Mouse (Mus musculus) limb, embryonic 15.5 days (tissue): ENCODE data around the gene Ear1. TPM values are rescaled to one million over a fixed set of nuclear protein-coding genes. Genes with fewer than 3 reads are reported as not detected.
"Not testable (repeated sequence)": the region's sequence is repeated elsewhere in the genome, so short reads cannot be mapped to it uniquely, and the experiment has no call there.

Source experiments
- ATAC-seq: fragments of 200-750 bp; cut with Nextera tagmentation; 2 replicates; pipeline ENCODE4 v1.8.0; 2017; ENCODE audit warnings: low read depth, moderate TSS enrichment; ENCODE audit not compliant: insufficient number of reproducible peaks, low FRiP score, low TSS enrichment
- H3K27ac ChIP-seq: fragments of 300-500 bp; sonication (generic); 2 replicates; pipeline ENCODE4 v1.5.1; 2015; ENCODE audit warnings: moderate library complexity, mild to moderate bottlenecking, inconsistent platforms
- H3K27me3 ChIP-seq: fragments of 300-500 bp; sonication (generic); 2 replicates; pipeline ENCODE4 v1.6.1; 2015; ENCODE audit warnings: inconsistent platforms
- H3K36me3 ChIP-seq: fragments of 300-500 bp; sonication (generic); 2 replicates; pipeline ENCODE4 v1.6.1; 2015; ENCODE audit warnings: inconsistent platforms
- H3K4me1 ChIP-seq: fragments of 300-500 bp; sonication (generic); 2 replicates; pipeline ENCODE4 v1.6.1; 2015; ENCODE audit warnings: inconsistent platforms
- H3K4me2 ChIP-seq: fragments of 300-500 bp; sonication (generic); 2 replicates; pipeline ENCODE4 v1.6.1; 2015; ENCODE audit warnings: mild to moderate bottlenecking, inconsistent platforms
- H3K4me3 ChIP-seq: fragments of 300-500 bp; sonication (generic); 2 replicates; pipeline ENCODE4 v1.5.1; 2015; ENCODE audit warnings: mild to moderate bottlenecking, inconsistent platforms
- H3K9ac ChIP-seq: fragments of 300-500 bp; sonication (generic); 2 replicates; pipeline ENCODE4 v1.6.1; 2015; ENCODE audit warnings: inconsistent platforms
- H3K9me3 ChIP-seq: fragments of 300-500 bp; sonication (generic); 2 replicates; pipeline ENCODE4 v1.6.1; 2016; ENCODE audit warnings: inconsistent platforms
- WGBS: fragments of 180-500 bp; shearing (Covaris S2); methylation state at CpG from one replicate; pipeline ENCODE4 v1.1.7; 2015; 5-methylcytosine and 5-hydroxymethylcytosine counted together
- polyA plus RNA-seq: library from polyadenylated mRNA; unstranded; fragments of >200 nt; fragmentation: Nextera tagmentation; extraction: Ambion mirVana; gene quantifications from 2 replicates; pipeline ENCODE4 v1.2.1, GENCODE M21; 2015

Ear1 gene
- polyA plus RNA-seq, 1 experiment from 2014 or later, result 0.70 TPM

GRCm38 (mm10) chr14:43859465-43859864 lies 15.9 kb downstream of the Ear1 start:
- H3K9ac ChIP-seq, ATAC-seq, H3K27me3 ChIP-seq, H3K4me2 ChIP-seq, H3K4me1 ChIP-seq, H3K4me3 ChIP-seq, H3K36me3 ChIP-seq, H3K9me3 ChIP-seq, H3K27ac ChIP-seq: not testable (repeated sequence)
- 38% methylated on average over 5 of the region's 6 CpGs for WGBS

DNA sequence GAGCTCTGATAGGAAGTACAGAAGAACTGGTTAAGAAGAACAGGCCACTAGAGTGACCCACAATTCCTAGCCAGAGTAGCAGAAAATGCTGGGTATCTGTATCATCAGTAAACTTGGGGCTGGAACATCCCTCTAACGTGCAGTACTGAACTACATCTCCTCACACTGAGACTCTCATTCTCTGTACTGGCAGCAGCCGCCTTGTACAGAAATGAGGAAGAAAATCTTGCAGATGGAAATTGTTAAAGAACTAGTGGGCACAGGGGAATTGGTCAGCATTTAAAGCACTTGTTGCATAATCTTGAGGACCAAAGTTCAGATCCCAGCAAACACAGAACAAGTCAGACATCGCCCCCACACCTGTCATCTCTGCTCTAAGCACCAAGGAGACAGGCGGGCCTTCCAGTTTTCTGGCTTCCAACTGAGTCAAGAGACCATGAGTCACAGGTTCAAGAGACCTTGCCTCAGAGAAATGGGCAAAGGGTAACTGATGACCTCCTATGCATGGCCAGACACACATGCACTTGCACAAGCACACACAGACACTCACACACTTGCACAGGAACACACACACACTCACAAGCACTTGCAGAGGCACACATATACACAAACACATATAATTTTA lies 31.3 kb downstream of the Ear1 start:
- H3K4me3 ChIP-seq, H3K4me1 ChIP-seq, H3K4me2 ChIP-seq, H3K9ac ChIP-seq, H3K9me3 ChIP-seq, H3K27me3 ChIP-seq, H3K36me3 ChIP-seq, H3K27ac ChIP-seq, ATAC-seq: not testable (repeated sequence)
- WGBS, result 62% methylated on average over 4 of the region's 4 CpGs

GRCm38 (mm10) chr14:43840976-43841375 lies 34.3 kb downstream of the Ear1 start:
- not testable (repeated sequence) for H3K9me3 ChIP-seq, H3K27me3 ChIP-seq, ATAC-seq, H3K36me3 ChIP-seq, H3K4me2 ChIP-seq, H3K4me3 ChIP-seq, H3K4me1 ChIP-seq, H3K9ac ChIP-seq, H3K27ac ChIP-seq
- WGBS, result 29% methylated on average over 1 of the region's 1 CpGs

DNA sequence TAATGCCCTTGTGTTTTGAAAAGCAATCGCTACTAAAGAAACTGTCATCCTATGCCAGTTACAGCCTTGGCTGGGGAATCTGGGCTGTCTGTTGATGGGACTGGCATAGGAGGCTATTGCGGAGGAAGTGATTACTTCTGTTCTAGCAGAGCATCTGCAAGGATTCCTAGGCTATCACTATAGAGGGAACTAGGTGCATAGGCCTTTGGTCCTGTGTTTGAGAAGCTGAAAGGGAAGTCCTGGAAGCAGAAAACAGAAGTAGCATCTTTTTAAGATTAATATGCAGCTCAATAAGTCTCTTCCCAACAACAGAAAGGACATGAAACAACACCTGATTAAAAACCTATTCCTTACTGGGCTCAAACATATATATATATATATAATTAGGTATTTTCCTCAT lies 40.0 kb downstream of the Ear1 start:
- not testable (repeated sequence) for ATAC-seq, H3K9ac ChIP-seq, H3K27ac ChIP-seq, H3K4me3 ChIP-seq, H3K4me1 ChIP-seq, H3K4me2 ChIP-seq, H3K9me3 ChIP-seq, H3K27me3 ChIP-seq, H3K36me3 ChIP-seq
- 93% methylated on average over 2 of the region's 2 CpGs for WGBS

- WGBS, result 74% methylated on average over 1 of the region's 1 CpGs
- not testable (repeated sequence) for H3K4me3 ChIP-seq, H3K9ac ChIP-seq, ATAC-seq, H3K4me1 ChIP-seq, H3K4me2 ChIP-seq, H3K9me3 ChIP-seq, H3K27ac ChIP-seq, H3K27me3 ChIP-seq, H3K36me3 ChIP-seq
Observed at GRCm38 (mm10) chr14:43830385-43830784, 44.9 kb downstream of the Ear1 start.

DNA sequence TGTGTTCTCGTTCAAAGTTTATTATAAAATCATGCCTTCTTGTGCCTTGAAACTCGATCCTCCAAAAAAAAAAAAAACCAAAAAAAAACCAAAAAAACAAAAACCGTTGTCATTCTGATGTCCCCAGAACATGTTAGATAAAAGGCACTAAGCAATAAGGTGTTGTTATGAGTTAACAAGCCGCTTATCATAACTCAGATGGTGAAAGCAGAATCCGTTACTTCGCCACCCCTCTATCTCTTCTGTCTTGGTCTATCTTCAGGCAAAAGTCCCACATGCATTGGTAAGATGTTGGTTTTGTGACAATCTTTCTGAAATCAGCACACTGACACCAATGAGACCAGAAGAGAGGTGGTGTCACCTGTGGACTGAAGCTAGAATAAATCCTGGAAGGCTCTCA lies 51.1 kb downstream of the Ear1 start:
- H3K9me3 ChIP-seq, H3K27me3 ChIP-seq, H3K4me1 ChIP-seq, H3K9ac ChIP-seq, H3K36me3 ChIP-seq, H3K4me3 ChIP-seq, H3K27ac ChIP-seq, H3K4me2 ChIP-seq, ATAC-seq: not testable (repeated sequence)
- WGBS, result 72% methylated on average over 6 of the region's 6 CpGs

DNA sequence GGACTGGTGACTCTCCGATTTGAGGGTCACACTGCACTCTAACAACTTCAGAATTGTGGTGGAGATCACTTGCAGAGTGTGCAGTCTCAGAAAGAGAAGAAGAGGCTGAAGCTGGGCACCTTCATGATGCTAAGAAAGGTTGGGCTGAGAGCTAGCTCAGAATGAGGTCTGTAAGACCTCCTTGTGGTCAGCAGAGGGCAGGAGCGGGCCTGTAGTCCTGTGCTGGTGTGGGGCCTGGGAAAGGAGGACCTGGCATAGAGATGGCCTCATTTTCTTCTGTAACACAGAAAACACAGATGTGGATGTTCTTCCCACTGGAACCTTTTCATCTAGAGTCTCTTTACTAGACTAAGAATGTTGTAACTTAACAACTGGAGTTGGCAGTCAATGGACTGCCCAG lies 53.4 kb downstream of the Ear1 start:
- not testable (repeated sequence) for H3K4me2 ChIP-seq, H3K36me3 ChIP-seq, H3K9me3 ChIP-seq, H3K9ac ChIP-seq, H3K4me3 ChIP-seq, ATAC-seq, H3K27ac ChIP-seq, H3K27me3 ChIP-seq, H3K4me1 ChIP-seq
- WGBS, result 50% methylated on average over 1 of the region's 2 CpGs

DNA sequence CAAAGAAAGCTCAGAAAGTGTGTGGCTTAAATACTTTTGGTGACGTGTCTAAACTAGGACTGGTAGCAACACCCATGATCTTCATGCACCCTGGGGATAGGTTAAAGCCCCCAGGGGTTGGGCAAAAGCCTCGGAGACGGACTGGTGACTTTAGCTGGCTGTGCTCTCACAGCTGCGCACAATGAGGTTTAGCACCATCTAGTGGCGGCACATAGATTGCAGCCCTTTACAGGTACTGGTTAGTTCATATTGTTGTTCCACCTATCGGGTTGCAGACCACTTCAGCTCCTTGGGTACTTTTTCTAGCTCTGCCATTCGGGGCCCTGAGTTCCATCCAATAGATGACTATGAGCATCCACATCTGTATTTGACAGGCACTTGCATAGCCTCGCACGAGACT lies 62.9 kb downstream of the Ear1 start:
- H3K4me1 ChIP-seq, H3K9ac ChIP-seq, H3K27ac ChIP-seq, H3K27me3 ChIP-seq, H3K4me3 ChIP-seq, H3K4me2 ChIP-seq, H3K36me3 ChIP-seq, ATAC-seq, H3K9me3 ChIP-seq: not testable (repeated sequence)
- WGBS, result 64% methylated on average over 8 of the region's 9 CpGs

- H3K9me3 ChIP-seq, H3K9ac ChIP-seq, H3K36me3 ChIP-seq, ATAC-seq, H3K27ac ChIP-seq, H3K4me3 ChIP-seq, H3K4me2 ChIP-seq, H3K4me1 ChIP-seq, H3K27me3 ChIP-seq: not testable (repeated sequence)
- WGBS, result 74% methylated on average over 4 of the region's 4 CpGs
Observed at GRCm38 (mm10) chr14:43808142-43808541, 67.2 kb downstream of the Ear1 start.

- 14% methylated on average over 7 of the region's 7 CpGs for WGBS
- not testable (repeated sequence) for H3K27ac ChIP-seq, H3K9me3 ChIP-seq
Observed at GRCm38 (mm10) chr14:43804435-43804834, 70.9 kb downstream of the Ear1 start.

DNA sequence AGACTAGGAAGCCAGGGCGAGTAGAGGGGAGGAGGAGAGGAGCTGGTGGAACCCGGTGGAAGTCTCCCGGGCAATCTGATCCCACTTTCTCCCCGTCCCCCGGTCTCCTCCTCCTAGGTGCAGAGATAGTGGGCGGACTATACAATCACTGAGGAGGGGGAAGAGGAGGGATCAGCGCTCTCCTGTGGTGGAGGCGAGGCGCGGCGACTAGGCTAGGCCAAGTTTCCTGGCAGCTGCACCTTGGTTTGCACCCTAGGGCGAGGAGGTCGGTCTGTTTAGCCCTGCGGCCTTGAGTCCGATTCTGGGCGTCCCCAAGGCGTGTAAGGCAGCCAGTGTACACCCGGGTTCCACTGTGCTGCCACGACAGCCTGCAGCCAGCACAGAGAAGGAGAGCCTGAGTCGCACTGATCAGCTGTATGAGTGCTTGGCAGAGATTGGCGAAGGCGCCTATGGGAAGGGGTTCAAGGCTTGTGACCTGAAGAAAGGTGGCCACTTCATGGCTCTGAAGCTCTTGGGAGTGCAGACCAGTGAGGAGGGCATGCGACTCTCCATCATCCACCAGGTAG lies 78.3 kb downstream of the Ear1 start:
- H3K27me3 ChIP-seq, H3K36me3 ChIP-seq, H3K4me1 ChIP-seq, H3K9me3 ChIP-seq, H3K27ac ChIP-seq, H3K9ac ChIP-seq: not testable (repeated sequence)
- 15% methylated on average over 22 of the region's 23 CpGs for WGBS
- Histone ChIP-seq H3K4me3 (peak overlapping the region; percentile 21), H3K4me2 (peak overlapping the region; percentile 42)
- peak; percentile 44; the same call in 1 of the 2 replicates for ATAC-seq

More at GRCm38 (mm10) chr14:43804435-43804834, 70.9 kb downstream of the Ear1 start:
- not testable (repeated sequence) for ATAC-seq, H3K4me1 ChIP-seq, H3K4me3 ChIP-seq, H3K9ac ChIP-seq, H3K27me3 ChIP-seq, H3K4me2 ChIP-seq, H3K36me3 ChIP-seq

- Histone ChIP-seq H3K27me3 (no peaks in the 10 kb centered on the region), H3K36me3 (no peaks in the 10 kb centered on the region), H3K9ac (no peak overlapping the region), H3K27ac (no peak overlapping the region), H3K4me3 (peak overlapping the region; percentile 21), H3K4me2 (peak overlapping the region; percentile 42), H3K9me3 (no peaks in the 10 kb centered on the region), H3K4me1 (no peaks in the 10 kb centered on the region)
- peak; percentile 55; the same call in 1 of the 2 replicates for ATAC-seq
- 15% methylated on average over 14 of the region's 14 CpGs for WGBS
Observed at GRCm38 (mm10) chr14:43796069-43796904, 79.0 kb downstream of the Ear1 start.
